8 mouse cellular contexts compared by ENCODE assay signal in the genomic region with DNA sequence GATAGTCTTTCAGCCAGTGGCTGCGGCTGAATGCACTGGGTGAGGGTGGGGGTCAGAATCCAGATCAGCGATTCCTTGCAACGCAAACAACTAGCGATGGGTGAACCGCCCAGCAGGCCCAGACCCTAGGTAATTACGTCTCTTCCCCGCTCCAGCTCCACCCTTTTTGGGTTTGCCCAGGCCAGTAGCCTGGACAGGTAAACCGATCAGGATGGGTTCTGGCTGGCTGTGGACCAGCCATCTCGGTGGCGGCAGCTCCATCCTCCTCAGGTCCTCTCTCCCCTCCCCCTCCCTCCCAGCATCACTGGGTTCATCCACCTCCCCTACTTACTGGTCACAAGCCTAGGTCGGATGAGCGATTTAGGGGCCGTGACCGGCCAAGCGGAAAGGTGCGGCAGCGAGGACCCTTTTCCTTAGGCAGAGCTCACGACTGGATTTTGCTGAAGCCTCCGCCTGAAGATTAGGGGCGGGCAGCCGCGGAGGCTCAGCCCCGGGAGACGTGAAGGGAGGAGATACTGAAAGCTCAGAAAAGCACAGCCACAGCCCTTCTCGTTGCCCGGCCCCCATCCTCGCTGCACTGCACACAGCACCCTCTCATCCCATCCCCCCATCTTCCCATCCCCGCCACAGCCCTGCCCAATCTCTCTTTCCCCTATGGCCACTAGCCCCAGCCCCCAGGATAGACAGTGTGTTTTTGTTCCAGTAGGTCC. TPM values are rescaled to one million over a fixed set of nuclear protein-coding genes. Genes with fewer than 3 reads are reported as not detected.
DNase-seq lines count a peak whose midpoint lies in the region; ATAC-seq and TF ChIP-seq lines count a peak whose summit lies in the region.

A gene (minus strand): TSS at position 660 of the 710 bp plus-strand sequence.

- H3K9me3 ChIP-seq in lung, embryonic 14.5 days (ENCODE audit: low read depth, low read length), result no peaks in the 10 kb centered on the region
- no peaks in the 10 kb centered on the region for H3K9me3 ChIP-seq in intestine, embryonic 15.5 days
- no peaks in the 10 kb centered on the region for H3K9me3 ChIP-seq in midbrain, embryonic 10.5 days (replicated peaks)
- H3K9me3 ChIP-seq in stomach, embryonic 16.5 days (replicated peaks; ENCODE audit: control insufficient read depth, low read length), result no peaks in the 10 kb centered on the region

- 4% methylated on average over 28 of the region's 28 CpGs for WGBS in lung, embryonic 14.5 days
- WGBS in intestine, embryonic 15.5 days, result 3% methylated on average over 28 of the region's 28 CpGs
- under 1% methylated on average over 28 of the region's 28 CpGs for WGBS in midbrain, embryonic 10.5 days
- 3% methylated on average over 28 of the region's 28 CpGs for WGBS in stomach, embryonic 16.5 days

- no peak within 1 kb of the TSS; the same call in 1 of the 2 replicates for H3K9ac ChIP-seq in lung, embryonic 14.5 days
- H3K9ac ChIP-seq in intestine, embryonic 15.5 days, result no peak within 1 kb of the TSS; the same call in 1 of the 2 replicates
- H3K9ac ChIP-seq in stomach, embryonic 16.5 days (ENCODE audit: low read length), result peak within 1 kb of the TSS; percentile 55

- peak; percentile 5 for DNase-seq in lung, embryonic 14.5 days
- no peak for DNase-seq in lung, postnatal 36 days
- peak; percentile 48 for DNase-seq in midbrain, embryonic 10.5 days (ENCODE audit: low spot score)
- DNase-seq in adipocyte (ENCODE audit: low spot score), result no peak
- DNase-seq in adrenal gland, adult 18-20 months (ENCODE audit: low spot score in 2 of 2), result no peak

- no peak within 1 kb of the TSS for H3K27ac ChIP-seq in lung, embryonic 14.5 days (ENCODE audit: low read depth)
- H3K27ac ChIP-seq in embryonic fibroblast, embryonic 13.5 days (ENCODE audit: insufficient read depth, low read length), result no peak within 1 kb of the TSS
- H3K27ac ChIP-seq in intestine, embryonic 15.5 days, result no peak within 1 kb of the TSS
- H3K27ac ChIP-seq in midbrain, embryonic 10.5 days (replicated peaks), result peak within 1 kb of the TSS; percentile 61
- H3K27ac ChIP-seq in stomach, embryonic 16.5 days (ENCODE audit: low read length), result no peak within 1 kb of the TSS

- no peak for TF ChIP-seq CTCF in lung, embryonic 14.5 days (IDR thresholded peaks at IDR 0.05; ENCODE audit: low read depth)
- TF ChIP-seq CTCF in embryonic fibroblast, embryonic 13.5 days (IDR thresholded peaks at IDR 0.05; ENCODE audit: borderline replicate concordance, insufficient read depth, low read length), result no peak

- peaks cover 30% of the 10 kb centered on the region for H3K27me3 ChIP-seq in lung, embryonic 14.5 days (ENCODE audit: insufficient read depth, low read length)
- peaks cover 37% of the 10 kb centered on the region for H3K27me3 ChIP-seq in intestine, embryonic 15.5 days (replicated peaks)
- H3K27me3 ChIP-seq in midbrain, embryonic 10.5 days (ENCODE audit: low read depth, poor library complexity, severe bottlenecking), result peaks cover 66% of the 10 kb centered on the region
- peaks cover 24% of the 10 kb centered on the region for H3K27me3 ChIP-seq in stomach, embryonic 16.5 days (ENCODE audit: control insufficient read depth, insufficient read depth, low read length)

- ATAC-seq in lung, embryonic 14.5 days (ENCODE audit: insufficient read depth), result no peak
- ATAC-seq in intestine, embryonic 15.5 days, result peak; percentile 28; the same call in 1 of the 2 replicates
- ATAC-seq in stomach, embryonic 16.5 days (ENCODE audit: insufficient read depth, low FRiP score), result peak; percentile 26; the same call in 1 of the 2 replicates

- H3K4me2 ChIP-seq in lung, embryonic 14.5 days, result peak within 1 kb of the TSS; percentile 45
- peak within 1 kb of the TSS; percentile 48 for H3K4me2 ChIP-seq in intestine, embryonic 15.5 days (replicated peaks)
- H3K4me2 ChIP-seq in stomach, embryonic 16.5 days (ENCODE audit: low read depth, low read length), result peak within 1 kb of the TSS; percentile 47

- H3K4me1 ChIP-seq in lung, embryonic 14.5 days (ENCODE audit: insufficient read depth), result no peaks in the 10 kb centered on the region
- no peaks in the 10 kb centered on the region for H3K4me1 ChIP-seq in embryonic fibroblast, embryonic 13.5 days (ENCODE audit: control insufficient read depth, insufficient read depth, low read length)
- H3K4me1 ChIP-seq in intestine, embryonic 15.5 days (replicated peaks), result peaks cover 5% of the 10 kb centered on the region; the same call in 1 of the 2 replicates
- peaks cover 23% of the 10 kb centered on the region for H3K4me1 ChIP-seq in midbrain, embryonic 10.5 days
- 0 out of 2 replicates have a peak, but pooled peaks cover 5% of the 10 kb centered on the region for H3K4me1 ChIP-seq in stomach, embryonic 16.5 days (ENCODE audit: control insufficient read depth, insufficient read depth, low read length)

- 0 out of 2 replicates have a peak, but pooled peaks cover 2% of the 10 kb centered on the region for H3K36me3 ChIP-seq in lung, embryonic 14.5 days (ENCODE audit: insufficient read depth)
- no peaks in the 10 kb centered on the region for H3K36me3 ChIP-seq in intestine, embryonic 15.5 days
- no peaks in the 10 kb centered on the region for H3K36me3 ChIP-seq in midbrain, embryonic 10.5 days
- no peaks in the 10 kb centered on the region for H3K36me3 ChIP-seq in stomach, embryonic 16.5 days (ENCODE audit: control insufficient read depth, insufficient read depth, low read length)

- peak within 1 kb of the TSS; percentile 9; the same call in 1 of the 2 replicates for H3K4me3 ChIP-seq in lung, embryonic 14.5 days (ENCODE audit: low read depth, low read length)
- H3K4me3 ChIP-seq in embryonic fibroblast, embryonic 13.5 days (ENCODE audit: insufficient read depth, low read length), result peak within 1 kb of the TSS; percentile 5; the same call in 1 of the 2 replicates
- H3K4me3 ChIP-seq in intestine, embryonic 15.5 days (replicated peaks), result peak within 1 kb of the TSS; percentile 24
- H3K4me3 ChIP-seq in midbrain, embryonic 10.5 days, result peak within 1 kb of the TSS; percentile 53
- H3K4me3 ChIP-seq in stomach, embryonic 16.5 days (replicated peaks; ENCODE audit: low read length), result peak within 1 kb of the TSS; percentile 34

- TF ChIP-seq POLR2A in embryonic fibroblast, embryonic 13.5 days (IDR thresholded peaks at IDR 0.05; ENCODE audit: low read depth, low read length), result no peak

RNA-seq across cellular contexts. Expression of the gene that starts here (rescaled TPM):
- polyA plus RNA-seq in lung, embryonic 14.5 days (2014; fragmentation: Nextera tagmentation; extraction: Ambion mirVana), result 0.12 and 0.20 TPM in 2 replicates
- 0.16 TPM in 1 of 2 replicates, not detected in the other for polyA plus RNA-seq in embryonic fibroblast, embryonic 13.5 days (2011; ENCODE audit: insufficient read length, low read depth, missing spikeins)
- polyA plus RNA-seq in intestine, embryonic 15.5 days (2015; fragmentation: Nextera tagmentation; extraction: Ambion mirVana), result 1.2 and 1.7 TPM in 2 replicates
- polyA plus RNA-seq in midbrain, embryonic 10.5 days (2016; fragmentation: Nextera tagmentation; extraction: Ambion mirVana), result 0.49 and 0.79 TPM in 2 replicates
- 0.96 and 1.1 TPM in 2 replicates for polyA plus RNA-seq in stomach, embryonic 16.5 days (2015; fragmentation: Nextera tagmentation; extraction: Ambion mirVana)
- total RNA-seq in adrenal gland, adult 18-20 months (2021), result under 1 TPM; 0.58 to 0.80 TPM

Comparison
In these comparisons a context has a peak if more than half of its experiments do, and no peak if none do; other contexts are left out.
1. Peak in DNase-seq, H3K4me3 ChIP-seq and H3K4me2 ChIP-seq in lung, embryonic 14.5 days; RNA of the gene not detected or under 1 TPM.
2. Peak in DNase-seq, H3K4me3 ChIP-seq and H3K27ac ChIP-seq in midbrain, embryonic 10.5 days; RNA of the gene not detected or under 1 TPM.